Mouse (Mus musculus): Measurements from ENCODE around the gene Tbc1d10a. TPM values are rescaled to one million over a fixed set of nuclear protein-coding genes. Genes with fewer than 3 reads are reported as not detected.
A peak's percentile ranks its signal among the peaks of the same experiment; 100 is the strongest.

Tbc1d10a gene
- polyA plus RNA-seq, 1 experiment, result 18.8 TPM

DNA sequence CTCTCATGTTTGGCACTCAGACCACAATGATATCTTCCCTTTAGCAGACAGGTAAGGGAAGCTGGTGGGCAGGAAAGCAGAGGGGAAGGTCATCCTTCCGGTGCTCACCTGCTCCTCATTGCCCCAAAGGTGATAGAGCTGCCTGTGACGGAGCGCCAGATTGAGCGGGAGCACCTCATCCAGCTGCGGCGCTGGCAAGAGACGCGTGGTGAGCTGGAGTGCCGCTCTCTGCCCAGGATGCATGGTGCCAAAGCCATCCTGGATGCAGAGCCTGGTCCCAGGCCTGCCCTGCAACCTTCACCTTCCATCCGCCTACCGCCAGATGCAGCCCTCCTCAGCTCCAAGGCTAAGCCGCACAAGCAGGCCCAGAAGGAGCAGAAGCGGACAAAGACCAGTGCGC is 28.0 kb downstream of the Tbc1d10a start:
- no peak for TF ChIP-seq POLR2AphosphoS2 (IDR thresholded peaks at IDR 0.05; ENCODE audit: insufficient read length, low read depth)
- Histone ChIP-seq H3ac (ENCODE audit: control insufficient read depth, insufficient read length) (no peak overlapping the region), H3K79me2 (ENCODE audit: control insufficient read depth, insufficient read depth) (no peaks in the 10 kb centered on the region), H3K27me3 (ENCODE audit: control insufficient read depth, insufficient read depth, insufficient read length) (no peaks in the 10 kb centered on the region), H3K4me3 (no peak overlapping the region), H3K36me3 (ENCODE audit: control insufficient read depth, insufficient read depth) (peaks cover 5% of the 10 kb centered on the region), H3K4me2 (ENCODE audit: low read depth) (no peak overlapping the region)

DNA sequence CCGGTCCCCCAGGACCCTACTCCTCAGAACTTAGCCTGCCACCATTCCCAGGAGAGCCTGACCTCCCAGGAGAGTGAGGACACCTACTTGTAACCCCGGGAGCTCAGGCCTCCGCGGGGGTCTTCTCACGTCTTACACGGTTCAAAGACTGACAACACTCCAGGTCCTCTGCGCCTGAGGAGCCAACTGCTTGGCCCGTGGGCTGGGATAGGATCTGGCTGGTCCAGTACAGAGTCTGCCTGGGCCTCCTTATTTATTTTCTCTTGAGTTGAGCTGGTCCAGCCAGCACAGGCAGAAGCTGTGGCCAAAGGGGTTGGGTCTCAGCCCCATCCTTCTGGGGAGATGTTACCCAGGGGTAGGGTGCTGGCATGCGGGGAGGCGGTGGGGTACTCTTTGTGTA is 28.5 kb downstream of the Tbc1d10a start:
- TF ChIP-seq USF1 (IDR thresholded peaks at IDR 0.05; ENCODE audit: low read depth), result no peak
- no peak for TF ChIP-seq MAX (IDR thresholded peaks at IDR 0.05; ENCODE audit: low read depth)
- no peak for TF ChIP-seq E2F4 (IDR thresholded peaks at IDR 0.05; ENCODE audit: insufficient read depth)
- TF ChIP-seq SRF (IDR thresholded peaks at IDR 0.05; ENCODE audit: control insufficient read depth, insufficient read length, low read depth), result no peak
- no peak for TF ChIP-seq REST (IDR thresholded peaks at IDR 0.05; ENCODE audit: insufficient read depth, insufficient read length)
- no peak for TF ChIP-seq CEBPB (IDR thresholded peaks at IDR 0.05; ENCODE audit: insufficient read depth, poor library complexity, severe bottlenecking)
- no peak for TF ChIP-seq MYOG (IDR thresholded peaks at IDR 0.05; ENCODE audit: control insufficient read depth in 1 of 3, insufficient read depth in 1 of 3, insufficient read length in 2 of 3, low read depth in 2 of 3)
- no peak for TF ChIP-seq TCF3 (IDR thresholded peaks at IDR 0.05; ENCODE audit: insufficient read length, low read depth)
- no peak for TF ChIP-seq POLR2A (IDR thresholded peaks at IDR 0.05; ENCODE audit: insufficient read length, low read depth)
- no peak for TF ChIP-seq MYOD1 (IDR thresholded peaks at IDR 0.05; ENCODE audit: control insufficient read depth in 1 of 3, insufficient read length in 2 of 3, low read depth in 2 of 3)
- no peak for TF ChIP-seq TCF12 (IDR thresholded peaks at IDR 0.05; ENCODE audit: insufficient read depth, poor library complexity, severe bottlenecking)
- TF ChIP-seq POLR2AphosphoS2 (IDR thresholded peaks at IDR 0.05; ENCODE audit: insufficient read length, low read depth), result no peak
- Histone ChIP-seq H3K4me2 (ENCODE audit: low read depth) (no peak overlapping the region), H3K79me2 (ENCODE audit: control insufficient read depth, insufficient read depth) (no peaks in the 10 kb centered on the region), H3K36me3 (ENCODE audit: control insufficient read depth, insufficient read depth) (peaks cover 5% of the 10 kb centered on the region), H3K27me3 (ENCODE audit: control insufficient read depth, insufficient read depth, insufficient read length) (no peaks in the 10 kb centered on the region), H3ac (ENCODE audit: control insufficient read depth, insufficient read length) (no peak overlapping the region), H3K4me3 (no peak overlapping the region)

DNA sequence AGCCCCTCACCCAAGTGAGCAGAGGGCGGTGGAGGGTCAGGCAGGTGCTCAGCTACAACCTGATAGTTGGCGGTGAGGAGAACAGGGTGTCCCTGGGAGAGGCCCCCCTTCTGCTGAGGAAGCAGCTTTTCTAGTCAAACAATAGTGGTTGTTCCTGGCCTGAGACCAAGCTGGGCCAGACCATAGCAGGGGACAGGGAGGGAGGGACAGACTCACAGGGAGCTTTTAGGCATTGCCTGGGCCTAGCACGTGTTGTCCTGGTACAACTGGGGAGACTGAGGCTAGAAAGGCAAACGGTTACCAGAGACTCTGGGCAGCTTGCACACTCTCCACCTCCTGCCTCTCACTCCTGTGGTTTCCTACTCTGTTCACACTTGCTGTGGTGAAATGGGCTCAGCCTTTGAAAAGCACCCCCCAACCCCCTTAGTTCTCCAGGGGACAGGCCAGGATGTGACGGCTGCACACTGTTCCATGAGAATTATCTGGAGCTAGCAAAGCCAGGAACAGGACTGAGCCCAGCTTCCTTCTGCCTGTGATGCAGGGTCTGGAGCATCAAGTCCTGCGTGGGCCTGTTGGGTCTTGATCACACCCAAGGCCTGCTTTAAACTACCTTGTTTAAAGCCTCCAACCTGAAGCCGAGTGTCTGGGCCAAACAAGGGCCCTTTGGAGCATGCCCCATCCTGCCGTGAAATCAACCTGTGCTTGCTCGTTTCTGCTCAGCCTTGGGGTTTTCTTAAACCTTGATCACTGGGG is 29.8 kb downstream of the Tbc1d10a start:
- Histone ChIP-seq H3K27me3 (ENCODE audit: control insufficient read depth, insufficient read depth, insufficient read length) (no peaks in the 10 kb centered on the region), H3K79me2 (ENCODE audit: control insufficient read depth, insufficient read depth) (no peaks in the 10 kb centered on the region), H3K4me2 (ENCODE audit: low read depth) (no peak overlapping the region), H3ac (ENCODE audit: control insufficient read depth, insufficient read length) (no peak overlapping the region), H3K4me3 (no peak overlapping the region), H3K36me3 (ENCODE audit: control insufficient read depth, insufficient read depth) (peaks cover 5% of the 10 kb centered on the region)
- TF ChIP-seq TCF12 (IDR thresholded peaks at IDR 0.05; ENCODE audit: insufficient read depth, poor library complexity, severe bottlenecking), result no peak
- no peak for TF ChIP-seq POLR2A (IDR thresholded peaks at IDR 0.05; ENCODE audit: insufficient read length, low read depth)
- no peak for TF ChIP-seq REST (IDR thresholded peaks at IDR 0.05; ENCODE audit: insufficient read depth, insufficient read length)
- TF ChIP-seq MYOG (IDR thresholded peaks at IDR 0.05; ENCODE audit: control insufficient read depth in 1 of 3, insufficient read depth in 1 of 3, insufficient read length in 2 of 3, low read depth in 2 of 3), result no peak

DNA sequence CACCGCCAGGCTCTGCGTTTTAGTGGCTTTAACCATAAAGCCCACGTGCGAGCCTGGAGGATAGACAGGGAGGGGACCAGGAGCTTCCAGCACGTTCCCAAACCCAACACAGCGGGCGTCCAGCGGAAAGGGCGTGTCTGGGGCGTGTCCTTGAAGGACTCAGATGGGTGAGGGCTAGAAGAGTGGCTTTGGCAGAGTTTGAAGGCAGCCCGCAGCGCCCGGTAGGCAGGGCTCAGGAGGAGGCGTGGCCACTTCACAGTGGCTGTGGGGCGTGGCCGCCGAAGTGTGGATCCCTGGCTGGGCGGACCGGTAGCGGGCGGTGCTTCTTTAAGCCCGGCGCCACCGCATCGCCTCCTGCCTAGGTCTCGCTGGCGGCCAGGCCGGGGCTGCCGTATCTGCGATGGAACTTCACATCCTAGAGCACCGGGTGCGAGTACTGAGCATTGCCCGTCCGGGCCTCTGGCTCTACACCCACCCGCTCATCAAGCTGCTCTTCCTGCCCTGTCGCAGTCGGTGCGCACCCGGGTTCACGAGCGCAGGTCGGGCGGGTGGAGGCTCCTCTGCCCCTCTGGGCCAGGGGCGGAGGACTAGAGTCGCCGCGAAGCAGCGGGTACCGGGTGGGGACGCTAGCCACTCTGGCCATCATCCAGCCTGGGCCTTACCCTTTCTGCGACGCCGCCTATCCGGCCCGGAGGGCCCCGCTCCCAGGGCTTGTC is 31.5 kb downstream of the Tbc1d10a start, which contains the start of gene Castor1:
Castor1 (plus strand) TSS at position 312 of the 716 bp plus-strand sequence.
- TF ChIP-seq TCF3 (IDR thresholded peaks at IDR 0.05; ENCODE audit: insufficient read length, low read depth), result no peak
- peak; percentile 33 for TF ChIP-seq SRF (IDR thresholded peaks at IDR 0.05; ENCODE audit: control insufficient read depth, insufficient read length, low read depth)
- no peak for TF ChIP-seq TCF12 (IDR thresholded peaks at IDR 0.05; ENCODE audit: insufficient read depth, poor library complexity, severe bottlenecking)
- TF ChIP-seq MYOG (IDR thresholded peaks at IDR 0.05; ENCODE audit: control insufficient read depth in 1 of 3, insufficient read depth in 1 of 3, insufficient read length in 2 of 3, low read depth in 2 of 3), result no peak
- TF ChIP-seq POLR2A (IDR thresholded peaks at IDR 0.05; ENCODE audit: insufficient read length, low read depth), result peak; percentile 59
- no peak for TF ChIP-seq REST (IDR thresholded peaks at IDR 0.05; ENCODE audit: insufficient read depth, insufficient read length)
- no peak for TF ChIP-seq MYOD1 (IDR thresholded peaks at IDR 0.05; ENCODE audit: control insufficient read depth in 1 of 3, insufficient read length in 2 of 3, low read depth in 2 of 3)
- peak within 1 kb of the TSS; percentile 13 for H3K4me3 ChIP-seq
- peak within 1 kb of the TSS; percentile 73 for H3K4me2 ChIP-seq (ENCODE audit: low read depth)

DNA sequence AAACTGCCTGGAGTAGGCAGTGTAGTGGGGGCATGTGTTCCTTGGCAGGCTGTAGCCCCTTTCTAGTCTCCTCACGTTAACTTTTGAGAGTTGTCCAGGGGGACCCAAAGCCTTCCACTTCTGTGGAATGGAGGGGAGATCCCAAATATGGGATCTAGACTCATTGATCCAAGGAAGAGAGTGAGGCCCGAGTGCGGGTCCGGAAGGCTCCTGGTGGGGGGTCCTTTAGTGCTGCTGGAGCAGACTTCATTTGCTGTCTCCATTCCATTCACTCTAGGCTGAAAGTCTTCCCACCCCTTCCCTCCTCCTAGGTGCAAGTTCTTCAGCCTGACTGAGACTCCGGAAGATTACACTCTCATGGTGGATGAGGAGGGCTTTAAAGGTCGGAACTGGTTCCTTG is 32.0 kb downstream of the Tbc1d10a start:
- H3K4me2 ChIP-seq (ENCODE audit: low read depth), result peak overlapping the region; percentile 73
- H3ac ChIP-seq (ENCODE audit: control insufficient read depth, insufficient read length), result no peak overlapping the region
- H3K36me3 ChIP-seq (ENCODE audit: control insufficient read depth, insufficient read depth), result no peaks in the 10 kb centered on the region
- no peaks in the 10 kb centered on the region for H3K79me2 ChIP-seq (ENCODE audit: control insufficient read depth, insufficient read depth)
- TF ChIP-seq SRF (IDR thresholded peaks at IDR 0.05; ENCODE audit: control insufficient read depth, insufficient read length, low read depth) (no peak), REST (IDR thresholded peaks at IDR 0.05; ENCODE audit: insufficient read depth, insufficient read length) (no peak), MYOD1 (IDR thresholded peaks at IDR 0.05; ENCODE audit: control insufficient read depth in 1 of 3, insufficient read length in 2 of 3, low read depth in 2 of 3) (no peak), E2F4 (IDR thresholded peaks at IDR 0.05; ENCODE audit: insufficient read depth) (no peak), TCF12 (IDR thresholded peaks at IDR 0.05; ENCODE audit: insufficient read depth, poor library complexity, severe bottlenecking) (no peak), CEBPB (IDR thresholded peaks at IDR 0.05; ENCODE audit: insufficient read depth, poor library complexity, severe bottlenecking) (no peak), MYOG (IDR thresholded peaks at IDR 0.05; ENCODE audit: control insufficient read depth in 1 of 3, insufficient read depth in 1 of 3, insufficient read length in 2 of 3, low read depth in 2 of 3) (no peak), TCF3 (IDR thresholded peaks at IDR 0.05; ENCODE audit: insufficient read length, low read depth) (no peak), POLR2A (IDR thresholded peaks at IDR 0.05; ENCODE audit: insufficient read length, low read depth) (no peak), MAX (IDR thresholded peaks at IDR 0.05; ENCODE audit: low read depth) (no peak), POLR2AphosphoS2 (IDR thresholded peaks at IDR 0.05; ENCODE audit: insufficient read length, low read depth) (no peak)
- H3K4me3 ChIP-seq, result peak overlapping the region; percentile 13
- no peaks in the 10 kb centered on the region for H3K27me3 ChIP-seq (ENCODE audit: control insufficient read depth, insufficient read depth, insufficient read length)

More for the DNA sequence above, 31.5 kb downstream of the Tbc1d10a start, which contains the start of gene Castor1:
- H3ac ChIP-seq (ENCODE audit: control insufficient read depth, insufficient read length), result no peak within 1 kb of the TSS
- H3K36me3 ChIP-seq (ENCODE audit: control insufficient read depth, insufficient read depth), result no peaks in the 10 kb centered on the region
- no peaks in the 10 kb centered on the region for H3K79me2 ChIP-seq (ENCODE audit: control insufficient read depth, insufficient read depth)
- no peaks in the 10 kb centered on the region for H3K27me3 ChIP-seq (ENCODE audit: control insufficient read depth, insufficient read depth, insufficient read length)

Measured in myocyte (in vitro differentiated cells).